ENCODE assay signal across 8 mouse cellular contexts in the genomic region with DNA sequence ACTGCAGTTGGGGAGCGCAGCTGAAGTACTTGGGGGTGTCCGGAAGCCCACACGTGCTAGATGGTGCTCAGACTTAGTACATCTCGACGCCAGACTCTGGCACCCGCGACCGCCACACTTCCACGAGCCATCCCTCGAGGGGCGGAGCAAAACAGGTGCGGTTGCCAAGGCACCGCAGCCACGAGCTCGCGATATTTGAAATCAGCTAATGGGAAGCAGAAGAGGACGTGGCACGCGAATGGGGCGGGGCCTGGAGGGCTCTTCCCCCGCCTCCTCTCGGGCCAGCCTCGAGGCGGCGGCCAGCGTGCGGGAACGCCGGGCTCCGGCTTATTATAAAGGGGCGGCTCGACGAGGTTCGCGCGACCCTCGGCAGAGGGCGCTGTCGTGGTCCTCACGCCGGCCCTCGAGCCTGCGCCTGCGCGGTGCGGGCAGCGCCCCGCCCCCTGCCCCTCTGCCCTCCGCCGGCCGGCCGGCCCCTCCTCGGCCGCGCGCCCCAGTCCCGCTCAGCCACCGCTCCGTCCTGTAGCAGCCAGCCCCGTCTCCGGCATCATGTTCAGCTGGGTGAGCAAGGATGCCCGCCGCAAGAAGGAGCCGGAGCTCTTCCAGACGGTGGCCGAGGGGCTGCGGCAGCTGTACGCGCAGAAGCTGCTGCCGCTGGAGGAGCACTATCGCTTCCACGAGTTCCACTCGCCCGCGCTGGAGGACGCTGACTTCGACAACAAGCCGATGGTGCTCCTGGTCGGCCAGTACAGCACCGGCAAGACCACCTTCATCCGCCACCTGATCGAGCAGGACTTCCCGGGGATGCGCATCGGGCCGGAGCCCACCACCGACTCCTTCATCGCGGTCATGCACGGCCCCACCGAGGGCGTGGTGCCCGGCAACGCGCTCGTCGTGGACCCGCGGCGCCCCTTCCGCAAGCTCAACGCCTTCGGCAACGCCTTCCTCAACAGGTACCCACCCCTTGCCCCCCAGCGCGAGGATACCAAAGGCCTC. TPM values are rescaled to one million over a fixed set of nuclear protein-coding genes. Genes with fewer than 3 reads are reported as not detected.
DNase-seq lines count a peak whose midpoint lies in the region; ATAC-seq and TF ChIP-seq lines count a peak whose summit lies in the region.

Gene Ehd1, plus strand, starts transcription at position 300 of the 996 bp plus-strand sequence.

- peak; percentile 98 for DNase-seq in gastrocnemius, postnatal 10 days
- peak; percentile 99 for DNase-seq in induced T-regulatory cell, adult 2 months (ENCODE audit: low read depth)
- peak; percentile 95 to 97 for DNase-seq in left cerebral cortex, adult 9 months (ENCODE audit: low spot score in 2 of 2)
- peak; percentile 95 for DNase-seq in right cerebral cortex, postnatal 14 days
- peak; percentile 97 to 98 for DNase-seq in urinary bladder, postnatal 36 days (ENCODE audit: low spot score in 2 of 2)

- peaks cover 9% of the 10 kb centered on the region; the same call in 1 of the 2 replicates for H3K4me1 ChIP-seq in cortical plate, adult 2 months (ENCODE audit: control insufficient read depth, insufficient read depth, low read length)

- TF ChIP-seq POLR2A in cortical plate, adult 2 months (IDR thresholded peaks at IDR 0.05; ENCODE audit: extremely low read depth, insufficient read depth, low read length), result peak; percentile 50; the same call in 1 of the 2 replicates

- H3K4me3 ChIP-seq in cortical plate, adult 2 months (ENCODE audit: insufficient read depth, low read length), result peak within 1 kb of the TSS; percentile 83

- H3K27ac ChIP-seq in cortical plate, adult 2 months (ENCODE audit: insufficient read depth, low read length), result 0 out of 2 replicates have a peak within 1 kb of the TSS, but pooled peaks have one; percentile 45

- peak; percentile 87 for ATAC-seq in activated CD4-positive, CD25-positive, alpha-beta regulatory T cell, adult 4 months
- ATAC-seq in megakaryocyte progenitor cell, adult 5-6 weeks (replicated peaks; ENCODE audit: poor library complexity), result peak; percentile 87

- peak; percentile 40 for TF ChIP-seq CTCF in cortical plate, adult 2 months (IDR thresholded peaks at IDR 0.05; ENCODE audit: extremely low read depth, insufficient read depth, low read length)

RNA-seq across cellular contexts. Expression of gene Ehd1, which starts in this region (rescaled TPM):
- 10 to 100 TPM; 11.0 to 15.2 TPM for polyA plus RNA-seq in activated CD4-positive, CD25-positive, alpha-beta regulatory T cell, adult 4 months (2017; shearing (Covaris generic))
- 48.2 and 49.2 TPM in 2 replicates for polyA plus RNA-seq in cortical plate, adult 2 months (2012; rRNA removed)
- total RNA-seq in gastrocnemius, postnatal 10 days (2021), result 10 to 100 TPM; 54.0 to 64.8 TPM
- 11.8 and 14.4 TPM in 2 replicates for total RNA-seq in megakaryocyte progenitor cell, adult 5-6 weeks (2015)
- total RNA-seq in megakaryocyte progenitor cell, adult 5-6 weeks (2017), result 39.4 and 40.9 TPM in 2 replicates

Comparison
In these comparisons a context has a peak if more than half of its experiments do, and no peak if none do; other contexts are left out.
1. Peak in every context shown above with its lines: DNase-seq, ATAC-seq, H3K4me3 ChIP-seq and H3K27ac ChIP-seq.